Mouse (Mus musculus) limb, embryonic 13.5 days (tissue): Measurements from ENCODE around the gene Hyal1. TPM values are rescaled to one million over a fixed set of nuclear protein-coding genes. Genes with fewer than 3 reads are reported as not detected.
A peak's percentile ranks its signal among the peaks of the same experiment; 100 is the strongest.

Experiments used
- ATAC-seq: fragments of 200-750 bp; cut with Nextera tagmentation; 2 replicates; pipeline ENCODE4 v1.8.0; 2017; ENCODE audit warnings: low read depth, moderate number of reproducible peaks, moderate TSS enrichment; ENCODE audit not compliant: low FRiP score
- H3K27ac ChIP-seq: fragments of 300-500 bp; sonication (generic); 2 replicates; pipeline ENCODE4 v1.5.1; 2015; ENCODE audit warnings: inconsistent platforms, mild to moderate bottlenecking, moderate library complexity
- H3K27me3 ChIP-seq: fragments of 300-500 bp; sonication (generic); 2 replicates; pipeline ENCODE4 v1.6.1; 2015; ENCODE audit warnings: mild to moderate bottlenecking, inconsistent platforms
- H3K36me3 ChIP-seq: fragments of 300-500 bp; sonication (generic); 2 replicates; pipeline ENCODE4 v1.6.1; 2015; ENCODE audit warnings: inconsistent platforms, mild to moderate bottlenecking, moderate library complexity
- H3K4me1 ChIP-seq: fragments of 300-500 bp; sonication (generic); 2 replicates; pipeline ENCODE4 v1.6.1; 2015; ENCODE audit warnings: inconsistent platforms
- H3K4me2 ChIP-seq: fragments of 300-500 bp; sonication (generic); replicated peaks from 2 replicates; pipeline ENCODE4 v1.6.1; 2015; ENCODE audit warnings: inconsistent platforms, mild to moderate bottlenecking, moderate library complexity
- H3K4me3 ChIP-seq: fragments of 300-500 bp; sonication (generic); 2 replicates; pipeline ENCODE4 v1.5.1; 2015; ENCODE audit warnings: moderate library complexity, mild to moderate bottlenecking, inconsistent platforms
- H3K9ac ChIP-seq: fragments of 300-500 bp; sonication (generic); 2 replicates; pipeline ENCODE4 v1.6.1; 2015; ENCODE audit warnings: mild to moderate bottlenecking, inconsistent platforms
- H3K9me3 ChIP-seq: fragments of 300-500 bp; sonication (generic); 2 replicates; pipeline ENCODE4 v1.6.1; 2016; ENCODE audit warnings: inconsistent platforms
- WGBS: fragments of 180-500 bp; shearing (Covaris S2); methylation state at CpG from one replicate; pipeline ENCODE4 v1.1.7; 2015; 5-methylcytosine and 5-hydroxymethylcytosine counted together
- polyA plus RNA-seq: library from polyadenylated mRNA; unstranded; fragments of >200 nt; fragmentation: Nextera tagmentation; extraction: Ambion mirVana; gene quantifications from 2 replicates; pipeline ENCODE4 v1.2.1, GENCODE M21; 2015

Gene Hyal1
- polyA plus RNA-seq: 13.4 and 15.5 TPM in 2 replicates

DNA sequence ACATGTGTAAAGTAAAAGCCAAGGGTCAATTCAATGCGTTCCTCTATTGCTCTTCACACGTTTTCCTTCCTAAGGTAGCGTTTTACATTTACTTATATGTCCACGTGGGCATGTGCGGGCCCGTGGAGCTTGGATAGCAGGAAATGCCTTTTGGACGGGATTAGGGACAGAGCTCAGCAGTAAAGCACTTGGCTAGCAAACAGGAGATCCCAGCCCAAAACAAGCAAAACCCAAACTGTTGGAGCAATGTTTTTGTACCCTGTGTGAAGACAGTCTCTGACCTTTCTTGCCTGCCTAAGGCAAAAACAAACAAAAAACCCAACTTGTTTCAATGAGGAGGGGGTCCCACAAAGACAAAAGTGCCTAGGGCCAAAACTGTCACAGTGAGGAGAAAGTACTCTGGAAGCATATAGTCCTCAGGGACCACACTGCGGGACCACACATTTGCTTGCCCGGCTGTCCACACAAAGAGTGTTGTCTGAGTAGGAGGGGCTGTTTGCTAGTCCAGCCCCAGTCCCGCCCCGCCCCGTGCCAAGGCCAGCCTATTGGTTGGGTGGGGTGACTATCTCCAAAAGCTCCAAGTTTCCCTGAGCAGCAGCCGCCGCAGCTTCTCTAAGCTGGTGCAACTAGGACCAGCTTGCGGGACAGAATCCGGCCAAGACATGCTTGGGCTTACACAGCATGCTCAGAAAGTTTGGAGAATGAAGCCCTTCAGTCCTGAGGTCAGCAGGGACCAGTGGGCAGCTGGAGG, at the start of gene Hyal1:
TSS of gene Hyal1 (plus strand) at position 571 of the 751 bp plus-strand sequence.
- peak within 1 kb of the TSS; percentile 71 for H3K27ac ChIP-seq
- ATAC-seq: peak; percentile 66
- peak within 1 kb of the TSS; percentile 67 for H3K9ac ChIP-seq
- peak within 1 kb of the TSS; percentile 70 for H3K4me2 ChIP-seq
- no peaks in the 10 kb centered on the region for H3K9me3 ChIP-seq
- H3K27me3 ChIP-seq: no peaks in the 10 kb centered on the region
- H3K4me1 ChIP-seq: peaks cover 60% of the 10 kb centered on the region
- peaks cover 33% of the 10 kb centered on the region for H3K36me3 ChIP-seq
- 17% methylated on average over 16 of the region's 16 CpGs for WGBS
- peak within 1 kb of the TSS; percentile 46 for H3K4me3 ChIP-seq

DNA sequence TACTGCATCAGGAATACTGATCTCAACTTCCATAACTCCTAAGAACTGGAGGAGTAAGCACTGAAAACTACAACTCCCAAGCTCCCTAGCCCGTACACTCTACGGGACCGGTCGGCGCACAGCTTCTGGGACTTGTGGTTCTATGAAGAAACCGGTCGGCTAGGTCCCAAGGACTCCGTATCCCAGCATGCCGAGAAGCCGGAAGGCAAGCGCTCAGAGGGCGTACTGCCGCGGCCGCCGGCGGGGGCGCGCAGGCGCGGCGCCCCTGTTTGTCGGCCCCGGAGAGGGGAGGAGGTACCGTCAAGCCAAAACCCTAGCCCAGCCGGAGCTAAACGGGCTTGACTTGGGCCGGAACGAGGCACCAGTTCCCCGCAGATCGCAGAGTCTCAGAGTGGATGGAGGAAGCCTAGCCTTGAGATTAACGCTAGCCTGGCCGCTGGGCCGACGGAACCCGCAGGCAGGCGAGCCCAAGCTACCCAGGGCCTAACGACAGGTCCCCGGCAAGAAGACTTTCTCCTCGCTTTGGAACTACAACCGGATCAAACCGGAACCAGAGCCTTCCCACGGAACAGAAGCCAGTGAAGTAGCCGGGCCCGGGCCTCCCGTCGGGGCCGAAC, 42.8 kb upstream of the Hyal1 start, which contains the start of gene Tmem115:
TSS of gene Tmem115 (plus strand) at position 155 of the 617 bp plus-strand sequence.
- Histone ChIP-seq H3K27ac (peak within 1 kb of the TSS; percentile 75), H3K9ac (peak within 1 kb of the TSS; percentile 94), H3K9me3 (no peaks in the 10 kb centered on the region), H3K4me1 (peaks cover 29% of the 10 kb centered on the region), H3K4me2 (peak within 1 kb of the TSS; percentile 99), H3K36me3 (peaks cover 25% of the 10 kb centered on the region), H3K27me3 (peaks cover 4% of the 10 kb centered on the region), H3K4me3 (peak within 1 kb of the TSS; percentile 94)
- ATAC-seq: peak; percentile 99
- under 1% methylated on average over 48 of the region's 48 CpGs for WGBS

DNA sequence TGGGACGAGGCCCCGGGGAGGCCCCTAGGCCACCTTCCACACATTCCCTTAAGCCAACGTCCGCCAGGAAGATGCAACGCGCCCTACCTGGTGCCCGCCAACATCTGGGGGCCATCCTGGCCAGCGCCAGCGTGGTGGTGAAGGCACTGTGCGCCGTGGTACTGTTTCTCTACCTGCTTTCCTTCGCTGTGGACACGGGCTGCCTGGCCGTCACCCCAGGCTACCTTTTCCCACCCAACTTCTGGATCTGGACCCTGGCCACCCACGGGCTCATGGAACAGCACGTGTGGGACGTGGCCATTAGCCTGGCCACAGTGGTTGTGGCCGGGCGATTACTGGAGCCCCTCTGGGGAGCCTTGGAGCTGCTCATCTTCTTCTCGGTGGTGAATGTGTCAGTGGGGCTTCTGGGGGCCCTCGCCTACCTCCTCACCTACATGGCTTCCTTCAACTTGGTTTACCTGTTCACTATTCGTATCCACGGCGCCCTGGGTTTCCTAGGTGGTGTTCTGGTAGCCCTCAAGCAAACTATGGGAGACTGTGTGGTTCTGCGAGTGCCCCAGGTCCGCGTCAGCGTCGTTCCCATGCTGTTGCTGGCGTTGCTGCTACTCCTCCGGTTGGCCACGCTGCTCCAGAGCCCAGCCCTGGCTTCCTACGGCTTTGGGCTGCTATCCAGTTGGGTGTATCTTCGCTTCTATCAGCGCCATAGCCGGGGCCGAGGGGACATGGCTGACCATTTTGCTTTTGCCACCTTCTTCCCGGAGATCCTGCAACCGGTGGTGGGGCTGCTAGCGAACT, 42.1 kb upstream of the Hyal1 start:
- no peak for ATAC-seq
- peak overlapping the region; percentile 94 for H3K9ac ChIP-seq
- H3K4me2 ChIP-seq: peak overlapping the region; percentile 99
- H3K4me3 ChIP-seq: peak overlapping the region; percentile 94
- peaks cover 29% of the 10 kb centered on the region for H3K4me1 ChIP-seq
- H3K36me3 ChIP-seq: peaks cover 32% of the 10 kb centered on the region
- H3K27me3 ChIP-seq: peaks cover 4% of the 10 kb centered on the region
- 1% methylated on average over 40 of the region's 40 CpGs for WGBS
- H3K9me3 ChIP-seq: no peaks in the 10 kb centered on the region
- peak overlapping the region; percentile 75 for H3K27ac ChIP-seq

DNA sequence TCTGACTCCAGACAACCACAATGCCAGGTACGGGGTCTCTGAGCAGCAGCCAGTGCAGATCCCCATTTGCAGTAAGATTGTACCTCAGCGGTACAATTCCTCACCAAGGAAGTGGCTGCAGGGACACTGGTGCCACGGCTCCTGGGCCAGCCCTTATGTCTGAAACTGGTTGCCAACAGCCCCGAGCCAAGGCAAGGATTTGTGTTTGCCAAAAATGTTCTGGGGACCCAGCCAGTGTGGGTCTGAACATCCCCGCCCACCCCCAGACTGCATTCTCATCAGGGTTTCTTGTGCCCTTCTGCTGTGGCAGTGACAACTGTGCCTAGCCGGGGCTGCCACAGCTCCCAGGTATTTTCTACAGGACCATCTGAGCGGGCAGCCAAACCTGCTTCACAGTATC, 38.5 kb upstream of the Hyal1 start:
- H3K36me3 ChIP-seq: peaks cover 38% of the 10 kb centered on the region
- H3K4me2 ChIP-seq: no peak overlapping the region
- WGBS: 89% methylated on average over 7 of the region's 7 CpGs
- H3K9me3 ChIP-seq: no peaks in the 10 kb centered on the region
- ATAC-seq: no peak
- no peak overlapping the region for H3K4me3 ChIP-seq
- no peak overlapping the region for H3K9ac ChIP-seq
- no peak overlapping the region for H3K27ac ChIP-seq
- H3K4me1 ChIP-seq: peaks cover 47% of the 10 kb centered on the region
- H3K27me3 ChIP-seq: no peaks in the 10 kb centered on the region

DNA sequence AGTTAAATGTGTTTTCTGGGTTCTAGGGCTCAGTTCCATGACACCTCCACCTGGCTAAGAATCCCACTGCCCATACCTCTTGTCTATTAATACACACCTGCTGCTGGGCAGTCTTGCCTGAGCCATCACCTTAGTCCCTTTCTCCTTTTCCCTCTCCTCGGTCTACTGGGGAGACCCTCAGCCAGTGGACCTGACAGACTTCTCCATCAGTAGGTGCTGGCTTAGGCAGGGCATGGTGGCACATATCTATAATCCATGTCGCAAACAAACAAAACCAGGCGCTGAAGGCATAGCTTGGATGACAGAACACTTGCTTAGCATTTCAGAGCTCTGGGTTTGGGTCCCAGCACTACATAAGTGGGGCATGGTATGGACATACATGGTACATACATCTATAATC, 38.0 kb upstream of the Hyal1 start:
- 94% methylated on average over 3 of the region's 3 CpGs for WGBS

DNA sequence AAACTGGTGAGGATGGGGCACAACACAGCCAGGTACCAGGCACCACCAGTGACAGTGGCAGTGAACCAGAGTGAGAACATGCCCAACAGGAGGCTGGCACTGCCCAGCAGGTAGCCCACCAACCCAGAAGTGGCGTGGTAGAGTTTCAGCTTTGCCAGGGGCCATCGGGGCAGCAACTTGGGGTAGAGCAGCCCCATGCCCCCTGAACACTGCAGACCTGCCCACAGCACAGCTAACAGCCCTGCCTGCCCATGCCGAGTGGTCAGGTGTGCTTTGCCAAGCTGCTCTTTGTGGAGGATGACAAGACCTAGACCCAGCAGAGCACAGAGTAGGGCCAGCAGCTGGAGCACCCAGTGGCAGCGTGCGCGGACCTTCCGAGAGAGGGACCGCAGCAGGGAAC, 36.8 kb upstream of the Hyal1 start:
- no peaks in the 10 kb centered on the region for H3K9me3 ChIP-seq
- peaks cover 55% of the 10 kb centered on the region for H3K36me3 ChIP-seq
- ATAC-seq: no peak
- H3K4me3 ChIP-seq: no peak overlapping the region
- H3K4me1 ChIP-seq: peaks cover 46% of the 10 kb centered on the region
- WGBS: 94% methylated on average over 8 of the region's 8 CpGs
- no peak overlapping the region for H3K27ac ChIP-seq
- no peak overlapping the region for H3K9ac ChIP-seq
- H3K27me3 ChIP-seq: no peaks in the 10 kb centered on the region
- H3K4me2 ChIP-seq: no peak overlapping the region

More for the DNA sequence above, 38.0 kb upstream of the Hyal1 start:
- H3K9me3 ChIP-seq: no peaks in the 10 kb centered on the region
- H3K4me3 ChIP-seq: no peak overlapping the region
- H3K27ac ChIP-seq: no peak overlapping the region
- H3K9ac ChIP-seq: no peak overlapping the region
- H3K27me3 ChIP-seq: no peaks in the 10 kb centered on the region
- no peak for ATAC-seq
- H3K4me2 ChIP-seq: no peak overlapping the region
- H3K4me1 ChIP-seq: peaks cover 47% of the 10 kb centered on the region
- peaks cover 43% of the 10 kb centered on the region for H3K36me3 ChIP-seq

DNA sequence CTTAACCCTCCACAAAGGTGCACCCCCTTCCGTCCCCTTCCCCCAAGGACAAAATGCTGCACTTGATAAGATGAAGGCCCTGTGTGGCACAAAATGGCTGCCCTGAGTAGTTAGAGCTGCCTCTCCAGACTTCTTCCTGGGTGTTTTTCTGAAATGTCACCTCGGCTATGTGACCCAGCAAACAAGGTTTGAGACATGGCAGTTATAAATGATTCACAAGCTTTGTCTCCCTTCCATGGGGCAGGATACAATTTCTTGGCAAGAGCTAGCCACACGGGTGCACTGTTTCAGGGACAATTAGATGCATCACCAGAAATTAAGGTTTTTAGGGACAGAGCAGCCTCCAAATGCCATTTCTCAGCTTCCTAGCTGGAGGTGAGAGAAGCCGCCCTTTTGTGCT, 36.3 kb upstream of the Hyal1 start:
- Histone ChIP-seq H3K4me3 (no peak overlapping the region), H3K27ac (no peak overlapping the region), H3K4me2 (peak overlapping the region; percentile 96), H3K9ac (no peak overlapping the region), H3K9me3 (no peaks in the 10 kb centered on the region), H3K36me3 (peaks cover 60% of the 10 kb centered on the region), H3K4me1 (peaks cover 43% of the 10 kb centered on the region), H3K27me3 (no peaks in the 10 kb centered on the region)
- no peak for ATAC-seq
- 72% methylated on average over 4 of the region's 4 CpGs for whole genome bisulfite sequencing

DNA sequence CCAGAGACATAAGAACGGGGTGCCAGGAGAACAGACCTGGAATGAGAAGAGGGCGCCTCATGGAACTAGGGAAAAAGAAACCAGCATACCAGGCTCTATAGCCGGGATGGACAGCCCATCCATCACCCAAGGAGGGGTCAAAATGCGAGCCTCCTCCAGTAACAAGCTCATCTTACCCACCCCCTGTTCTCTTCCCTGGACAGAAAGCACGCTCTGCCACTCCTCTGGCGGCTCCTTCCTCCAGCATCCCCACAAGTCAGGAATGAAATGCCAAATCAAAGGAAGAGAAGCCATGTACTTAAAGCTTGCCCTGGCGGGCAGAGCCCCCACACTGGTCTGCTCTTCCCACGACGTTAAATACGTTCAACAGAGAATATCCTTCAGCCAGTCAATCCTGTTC, 35.7 kb upstream of the Hyal1 start:
- 28% methylated on average over 10 of the region's 10 CpGs for WGBS
- H3K36me3 ChIP-seq: peaks cover 61% of the 10 kb centered on the region
- peak overlapping the region; percentile 63 for H3K4me3 ChIP-seq
- H3K27ac ChIP-seq: no peak overlapping the region
- H3K4me2 ChIP-seq: peak overlapping the region; percentile 96
- peaks cover 42% of the 10 kb centered on the region for H3K4me1 ChIP-seq
- no peak for ATAC-seq
- H3K9ac ChIP-seq: peak overlapping the region; percentile 59
- H3K9me3 ChIP-seq: no peaks in the 10 kb centered on the region
- no peaks in the 10 kb centered on the region for H3K27me3 ChIP-seq

DNA sequence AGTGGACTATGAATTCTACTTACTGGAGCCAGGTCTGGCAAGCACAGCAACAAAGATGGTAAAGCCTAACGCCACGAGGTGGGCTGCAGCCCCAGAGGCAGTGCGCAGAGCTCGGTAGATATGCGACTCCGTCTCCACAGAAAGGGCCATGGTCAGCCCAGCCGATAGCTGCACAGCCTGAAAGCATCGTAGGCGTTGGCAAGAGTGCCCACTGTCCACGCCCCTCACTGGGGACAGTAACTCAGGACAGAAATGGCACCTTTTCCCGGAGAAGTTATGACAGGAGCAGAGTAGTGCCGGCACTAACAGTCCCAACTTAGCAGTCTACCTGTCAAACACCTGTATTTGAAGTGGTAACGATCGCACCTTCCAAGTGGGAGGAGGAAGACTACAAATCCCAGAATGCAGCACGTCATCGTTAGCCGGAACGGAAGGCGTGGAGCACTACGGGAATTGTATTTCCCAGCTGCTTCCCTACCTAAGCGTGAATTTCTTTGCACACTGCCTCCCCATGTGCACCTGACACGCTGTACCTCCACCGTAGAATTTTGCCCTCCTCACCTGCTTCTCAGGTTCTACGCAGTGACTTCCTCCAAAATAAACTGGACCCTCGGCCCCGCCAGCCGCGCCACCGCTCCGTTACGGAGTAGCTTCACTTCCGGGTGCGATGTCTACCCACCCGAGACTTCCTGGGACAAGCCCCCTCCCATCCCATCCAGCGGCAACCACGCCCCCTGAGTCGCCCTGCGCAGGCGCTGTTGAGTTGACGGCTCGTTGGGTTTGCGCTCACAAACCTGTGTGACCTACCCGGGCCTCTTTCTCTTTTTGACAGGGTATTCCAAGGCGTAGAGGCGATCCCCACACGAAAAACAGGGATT, 35.0 kb upstream of the Hyal1 start, which contains the start of the genes Cyb561d2 and Nprl2:
TSS of gene Cyb561d2 (minus strand) at position 720 of the 878 bp plus-strand sequence.
TSS of gene Nprl2 (plus strand) at position 753 of the 878 bp plus-strand sequence.
- Histone ChIP-seq H3K4me3 (peak within 1 kb of the TSS; percentile 63), H3K9ac (peak within 1 kb of the TSS; percentile 73), H3K36me3 (peaks cover 58% of the 10 kb centered on the region), H3K27ac (0 out of 2 replicates have a peak within 1 kb of the TSS, but pooled peaks have one; percentile 17), H3K4me2 (peak within 1 kb of the TSS; percentile 96), H3K9me3 (no peaks in the 10 kb centered on the region), H3K27me3 (no peaks in the 10 kb centered on the region), H3K4me1 (peaks cover 42% of the 10 kb centered on the region)
- peak; percentile 87 for ATAC-seq
- WGBS: under 1% methylated on average over 46 of the region's 46 CpGs

DNA sequence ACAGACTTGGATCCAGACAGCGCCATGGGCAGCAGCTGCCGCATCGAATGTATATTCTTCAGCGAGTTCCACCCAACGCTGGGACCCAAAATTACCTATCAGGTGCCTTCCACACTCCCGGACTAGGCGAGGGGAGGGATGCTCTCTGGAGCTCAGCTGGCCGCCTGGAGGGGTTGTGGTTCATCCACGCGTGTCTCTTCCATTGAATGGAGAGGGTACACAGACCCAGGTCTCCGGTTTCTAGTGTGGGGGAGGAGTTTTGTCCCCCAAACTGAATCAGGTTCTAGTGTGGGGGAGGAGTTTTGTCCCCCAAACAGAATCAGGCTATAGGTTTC, 34.4 kb upstream of the Hyal1 start:
- WGBS: under 1% methylated on average over 11 of the region's 11 CpGs
- peaks cover 52% of the 10 kb centered on the region for H3K36me3 ChIP-seq

DNA sequence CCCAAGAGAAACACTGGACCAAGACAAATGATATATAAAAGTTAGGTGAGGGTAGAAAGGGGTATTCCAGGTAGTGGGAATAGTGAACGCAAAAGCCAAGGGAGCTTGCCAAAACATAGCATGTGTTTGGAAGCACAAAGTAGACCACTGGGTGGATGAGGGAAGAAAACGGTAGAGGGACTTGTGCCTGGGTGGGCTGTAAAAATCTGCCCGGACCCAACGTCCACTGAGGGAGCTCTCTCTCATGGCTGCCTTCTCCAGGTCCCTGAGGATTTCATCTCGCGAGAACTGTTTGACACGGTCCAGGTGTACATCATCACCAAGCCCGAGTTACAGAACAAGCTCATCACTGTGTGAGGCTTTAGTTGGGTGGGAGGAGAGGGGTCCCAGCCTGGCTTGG, 34.0 kb upstream of the Hyal1 start:
- no peak overlapping the region for H3K27ac ChIP-seq
- ATAC-seq: no peak
- peak overlapping the region; percentile 73 for H3K9ac ChIP-seq
- H3K27me3 ChIP-seq: no peaks in the 10 kb centered on the region
- peak overlapping the region; percentile 63 for H3K4me3 ChIP-seq
- 41% methylated on average over 8 of the region's 8 CpGs for WGBS
- H3K36me3 ChIP-seq: peaks cover 48% of the 10 kb centered on the region
- peaks cover 42% of the 10 kb centered on the region for H3K4me1 ChIP-seq
- H3K9me3 ChIP-seq: no peaks in the 10 kb centered on the region
- H3K4me2 ChIP-seq: peak overlapping the region; percentile 96

More for the DNA sequence above, 34.4 kb upstream of the Hyal1 start:
- Histone ChIP-seq H3K27me3 (no peaks in the 10 kb centered on the region), H3K9ac (peak overlapping the region; percentile 73), H3K9me3 (no peaks in the 10 kb centered on the region), H3K4me1 (peaks cover 42% of the 10 kb centered on the region), H3K4me2 (peak overlapping the region; percentile 96), H3K27ac (0 out of 2 replicates have a peak overlapping the region, but pooled peaks have one; percentile 17), H3K4me3 (peak overlapping the region; percentile 63)
- peak; percentile 2; the same call in 1 of the 2 replicates for ATAC-seq
